Mouse (Mus musculus) ZHBTc4 (cell line): ENCODE results near the gene Cyp4f16.
"Not testable (repeated sequence)": the region's sequence is repeated elsewhere in the genome, so short reads cannot be mapped to it uniquely, and the experiment has no call there.

Experiments
- DNase-seq: peaks from one replicate; pipeline ENCODE4 v3.0.0-alpha.2; 2011; ENCODE audit warnings: low read depth, low spot score

The Cyp4f16 gene

DNA sequence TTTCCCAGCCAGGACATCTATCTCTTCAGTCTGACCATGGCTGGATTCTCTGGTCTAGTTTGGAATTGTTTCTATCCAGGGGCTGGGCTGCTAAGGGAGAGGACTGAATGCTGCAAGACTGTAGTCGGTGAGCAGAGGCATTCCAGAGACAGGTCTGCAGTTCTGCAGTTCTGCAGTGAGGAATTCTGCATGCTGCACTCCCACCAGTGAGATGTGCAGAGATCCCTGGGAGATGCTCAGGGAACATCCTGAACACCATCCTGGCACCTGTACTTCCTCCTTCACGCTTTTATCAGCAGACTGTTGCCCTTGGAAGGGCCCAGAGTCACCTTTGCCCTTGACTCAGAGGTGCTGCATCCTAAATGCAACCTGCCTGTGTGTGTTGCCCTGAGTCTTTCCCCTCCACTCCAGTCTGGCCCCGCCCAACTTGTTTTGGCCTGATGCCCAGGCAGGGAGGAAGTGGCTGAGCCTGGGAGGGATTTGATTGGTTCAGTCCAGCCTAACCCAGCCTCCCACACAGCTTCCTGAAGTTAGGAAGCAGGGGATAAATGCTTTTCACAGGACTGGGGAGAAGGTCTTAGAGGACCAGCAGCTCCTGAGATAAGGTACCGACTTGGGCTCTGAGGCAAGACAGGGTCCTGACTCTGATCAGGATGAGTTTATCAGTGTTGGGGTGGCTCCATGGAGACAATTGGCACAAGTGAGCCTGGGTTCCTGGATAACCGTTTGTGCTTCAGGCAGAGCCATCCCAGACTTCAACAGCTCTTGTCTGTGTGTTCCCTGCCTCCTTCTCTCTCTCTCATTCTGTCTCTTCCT, at the start of gene Cyp4f16:
Gene Cyp4f16, plus strand, starts transcription at position 508 of the 816 bp plus-strand sequence.
- peak; percentile 94 for DNase-seq

DNA sequence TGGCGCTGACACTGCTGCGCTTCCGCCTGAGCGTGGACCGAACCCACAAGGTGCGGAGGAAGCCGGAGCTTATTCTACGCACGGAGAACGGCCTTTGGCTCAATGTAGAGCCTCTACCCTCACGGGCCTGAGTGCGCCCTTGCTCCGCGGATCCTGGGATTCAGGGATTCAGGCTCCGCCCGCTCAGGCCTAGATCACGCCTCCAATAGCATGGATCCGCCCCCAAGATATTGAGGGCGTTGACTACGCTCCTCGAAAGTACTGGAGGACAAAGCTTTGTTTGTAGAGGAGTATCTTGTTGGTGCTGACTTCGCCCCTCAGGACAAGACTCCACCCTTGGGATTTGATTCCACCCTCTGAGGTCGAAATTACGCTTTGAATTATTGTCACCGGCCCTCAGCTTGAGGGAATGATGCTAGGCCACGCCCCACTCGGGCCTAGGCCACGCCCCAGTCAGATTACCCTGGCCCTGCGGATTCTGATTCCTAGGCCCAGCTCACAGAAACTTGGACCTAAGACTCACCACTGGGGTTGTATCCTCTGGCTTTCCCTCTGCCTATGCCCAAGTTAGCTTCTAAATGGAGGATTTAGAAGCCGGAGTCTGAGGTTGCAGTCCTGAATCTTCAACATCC, 43.9 kb upstream of the Cyp4f16 start:
- peak; percentile 94 for DNase-seq

DNA sequence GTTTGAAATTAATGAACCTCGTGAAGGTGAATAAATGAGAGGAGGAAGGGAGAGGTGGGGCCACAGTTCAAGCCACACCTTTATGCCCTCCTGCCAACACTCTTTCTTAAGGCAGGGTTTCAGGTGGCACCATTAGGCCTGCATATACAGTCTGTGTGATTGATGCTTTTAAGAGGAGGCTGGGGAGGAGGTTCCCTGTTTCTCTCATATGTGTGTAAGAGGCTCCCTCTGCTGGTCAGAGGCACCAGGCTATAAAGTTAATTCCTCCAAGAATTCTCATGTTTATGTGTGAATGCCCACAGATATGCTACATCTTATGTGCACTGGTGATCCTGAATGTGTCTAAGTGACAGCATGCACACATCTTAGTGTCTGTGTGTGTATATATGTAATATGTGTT, 41.8 kb upstream of the Cyp4f16 start:
- DNase-seq, result peak; percentile 81

DNA sequence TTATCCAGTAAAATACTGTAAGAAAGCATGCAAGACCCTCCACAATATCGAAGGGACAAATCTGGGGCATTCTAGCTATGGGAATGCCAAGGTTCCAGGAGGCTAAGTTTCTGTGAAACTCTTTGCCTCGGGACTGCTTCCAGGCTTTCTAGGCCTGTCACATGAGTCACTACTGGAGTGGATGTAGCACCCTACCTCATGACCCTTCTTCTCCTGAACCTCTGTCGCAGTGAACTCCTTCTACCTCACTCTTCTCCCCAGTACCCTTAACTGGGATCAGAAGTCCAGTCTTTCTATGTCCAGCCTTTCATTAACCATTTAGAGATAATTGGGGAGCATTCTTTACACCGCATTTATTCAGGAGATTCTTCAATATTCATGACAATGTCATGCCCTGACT, 35.8 kb upstream of the Cyp4f16 start:
- not testable (repeated sequence) for DNase-seq

DNA sequence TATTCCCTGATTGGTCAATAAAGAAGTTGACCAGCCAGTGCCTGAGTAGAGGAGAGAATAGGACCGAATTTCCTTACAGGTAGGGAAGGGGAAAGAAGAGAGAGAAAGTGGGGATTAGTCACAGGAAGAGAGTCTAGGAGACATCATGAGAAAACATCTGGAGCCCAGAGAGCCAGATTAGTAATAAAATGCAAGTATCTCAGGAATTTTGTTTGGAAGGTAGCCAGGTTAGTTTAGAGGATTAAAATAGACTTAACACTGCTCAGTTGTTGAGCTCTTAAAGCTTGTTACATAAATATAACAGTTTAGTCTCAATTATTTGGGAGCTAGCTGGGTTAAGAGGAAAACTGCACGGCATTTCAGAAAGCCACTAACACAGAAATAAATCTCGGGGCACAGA, 35.3 kb upstream of the Cyp4f16 start:
- no peak for DNase-seq

DNA sequence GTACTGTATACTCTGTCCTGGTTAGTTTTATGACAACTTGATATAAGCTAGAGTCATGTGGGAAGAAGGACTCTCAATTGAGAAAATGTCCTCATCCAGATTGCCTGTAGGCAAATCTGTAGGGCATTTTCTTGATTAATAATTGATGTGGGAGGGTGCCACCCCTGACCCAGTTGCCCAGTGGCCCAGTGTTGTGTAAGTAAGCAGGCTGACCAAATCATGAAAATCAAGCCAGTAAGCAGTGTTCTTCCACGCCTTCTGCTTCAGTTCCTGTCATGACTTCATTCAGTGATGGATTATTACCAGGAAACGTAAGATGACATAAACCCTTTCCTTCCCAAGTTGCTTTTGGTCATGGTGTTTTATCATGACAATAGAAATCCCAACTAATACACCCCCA, 33.2 kb upstream of the Cyp4f16 start:
- no peak for DNase-seq

DNA sequence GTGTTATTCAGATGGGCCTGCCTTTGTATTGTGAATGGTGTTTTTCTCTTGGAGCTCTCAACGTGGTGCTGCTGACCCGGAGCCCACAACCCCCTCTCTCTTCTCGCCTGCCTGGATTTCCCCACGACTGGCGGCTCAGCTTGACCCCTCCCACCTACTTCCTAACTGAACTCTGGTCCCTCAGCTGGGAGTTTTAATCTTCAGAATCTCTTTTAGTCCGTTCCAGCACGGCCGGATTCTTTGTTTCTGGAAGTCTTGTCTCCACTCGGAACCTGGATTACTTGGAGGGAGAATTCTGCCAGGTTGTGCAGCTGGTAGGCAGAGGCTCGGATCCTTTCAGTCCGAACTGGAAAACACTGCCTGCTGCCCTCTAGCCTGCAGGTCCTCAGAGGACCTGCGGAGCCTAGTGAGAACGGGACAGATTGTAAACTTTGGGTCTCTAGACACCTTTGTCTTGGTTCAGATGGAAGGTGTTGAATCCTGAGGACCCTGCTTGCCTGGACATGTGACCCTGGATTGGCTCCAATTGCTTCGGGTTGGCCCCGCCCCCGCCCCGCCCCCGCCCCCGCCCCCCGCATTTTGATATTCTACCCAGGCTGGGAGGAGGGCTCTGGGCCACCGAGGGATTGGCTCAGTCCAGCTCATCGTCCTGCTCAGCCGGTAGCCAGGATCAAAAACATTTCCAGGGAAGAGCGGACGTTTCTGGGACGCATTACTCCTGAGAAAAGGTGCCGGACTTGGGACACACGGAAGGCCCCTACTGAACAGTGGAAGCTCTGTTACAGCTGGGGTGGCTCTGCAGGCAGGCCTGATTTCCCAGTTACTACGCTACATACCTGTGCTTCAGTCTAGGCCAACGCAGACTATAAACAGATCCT, 30.3 kb upstream of the Cyp4f16 start, which contains the start of gene Cyp4f17:
Gene Cyp4f17, plus strand, starts transcription at position 200 of the 878 bp plus-strand sequence.
- DNase-seq, result peak; percentile 76

DNA sequence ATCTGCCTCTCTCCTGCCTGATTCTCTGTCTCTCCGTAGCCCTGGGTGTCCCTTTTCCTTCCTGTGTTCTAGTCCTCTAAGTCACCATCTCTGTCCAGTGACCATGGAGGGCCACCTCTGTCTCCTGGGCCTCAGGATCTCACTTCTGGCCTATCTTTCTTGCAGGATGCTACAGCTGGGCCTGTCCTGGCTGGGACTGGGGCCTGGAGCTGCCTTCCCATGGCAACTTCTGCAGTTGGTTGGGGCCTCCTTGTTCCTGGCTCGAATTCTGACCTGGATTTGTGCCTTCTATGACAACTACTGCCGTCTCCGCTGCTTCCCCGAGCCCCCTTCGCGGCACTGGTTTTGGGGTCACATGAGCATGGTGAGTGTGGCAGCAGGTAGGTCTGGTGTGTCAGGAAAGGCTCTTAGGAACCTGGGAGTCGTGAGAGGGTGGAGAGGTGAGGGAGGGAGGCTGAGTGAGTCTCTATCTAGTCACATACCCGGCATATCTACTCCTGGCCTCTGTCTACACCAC, 29.6 kb upstream of the Cyp4f16 start:
- no peak for DNase-seq

DNA sequence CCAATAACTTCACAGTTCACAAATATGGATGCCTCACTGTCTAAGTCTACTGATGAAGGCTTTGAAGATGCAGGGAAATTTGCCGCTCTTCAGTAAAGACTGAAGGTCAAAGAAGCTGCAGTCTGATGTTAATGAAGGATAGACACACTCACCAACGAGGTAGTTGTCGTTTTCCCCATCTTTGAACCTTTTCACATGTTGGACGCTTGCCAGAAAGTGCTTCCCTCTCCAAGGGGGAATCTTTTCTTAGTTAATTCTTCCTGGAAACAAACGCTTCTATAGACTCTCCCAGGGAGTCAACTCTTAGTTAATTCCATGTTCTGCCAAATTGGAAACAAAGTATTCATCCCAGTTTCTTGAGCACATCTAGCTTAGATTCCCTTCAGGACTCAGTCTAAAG, 20.2 kb upstream of the Cyp4f16 start:
- DNase-seq, result peak; percentile 66

DNA sequence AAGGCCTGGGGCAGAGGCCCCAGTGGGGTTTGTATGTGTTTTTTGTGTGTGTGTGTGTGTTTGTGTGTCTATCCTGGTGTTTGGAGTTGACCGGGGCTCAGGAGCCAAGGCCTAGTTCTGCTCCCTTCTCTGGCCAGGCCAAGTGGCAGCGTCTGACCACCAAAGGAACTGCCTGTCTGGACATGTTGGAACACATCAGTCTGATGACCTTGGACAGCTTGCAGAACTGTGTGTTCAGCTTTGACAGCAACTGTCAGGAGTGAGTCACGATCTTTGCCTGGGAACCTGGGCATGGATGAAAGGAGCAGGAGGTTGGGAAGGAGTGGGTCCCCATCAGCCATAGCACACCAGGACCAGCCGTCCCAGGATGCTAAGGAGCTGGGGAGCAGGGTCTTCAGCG, 14.4 kb upstream of the Cyp4f16 start:
- no peak for DNase-seq

DNA sequence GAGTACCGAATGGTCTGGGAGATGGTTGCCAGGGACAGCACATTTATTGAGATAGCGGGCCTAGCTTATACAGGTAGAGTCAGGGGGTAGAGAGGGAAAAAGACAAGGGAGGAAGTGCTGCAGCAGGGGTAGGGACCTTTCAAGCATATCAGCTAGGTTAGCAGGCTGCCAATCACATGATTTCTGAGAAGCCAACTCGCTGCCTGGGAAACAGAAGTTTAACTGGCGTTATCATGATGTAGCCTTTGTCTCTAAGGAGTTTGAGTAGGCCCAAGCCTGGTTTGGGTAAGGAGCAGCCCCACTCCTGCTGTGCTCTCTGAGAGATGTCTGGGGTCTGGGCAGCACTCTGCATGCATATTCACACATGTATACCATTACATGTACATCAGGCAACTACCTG, 14.0 kb upstream of the Cyp4f16 start:
- no peak for DNase-seq

DNA sequence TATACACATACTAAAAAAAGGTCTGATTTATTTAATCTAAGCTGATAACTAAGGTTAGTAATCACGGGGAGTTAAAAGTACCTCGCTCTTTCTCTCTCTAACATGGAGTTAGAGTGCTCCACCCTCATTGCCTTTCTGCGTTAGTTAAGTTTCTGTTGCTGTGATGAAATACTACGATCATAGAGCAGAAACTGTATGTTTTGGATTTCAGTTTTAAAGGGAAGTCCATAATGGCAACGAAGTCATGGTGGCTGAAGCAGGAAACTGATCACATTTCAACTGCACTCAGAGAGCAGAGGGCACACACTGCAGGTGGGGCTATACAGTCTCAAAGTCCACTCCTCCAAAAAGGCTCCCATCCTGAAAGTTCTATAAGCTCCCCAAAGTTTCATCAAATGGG, 13.5 kb upstream of the Cyp4f16 start:
- no peak for DNase-seq

DNA sequence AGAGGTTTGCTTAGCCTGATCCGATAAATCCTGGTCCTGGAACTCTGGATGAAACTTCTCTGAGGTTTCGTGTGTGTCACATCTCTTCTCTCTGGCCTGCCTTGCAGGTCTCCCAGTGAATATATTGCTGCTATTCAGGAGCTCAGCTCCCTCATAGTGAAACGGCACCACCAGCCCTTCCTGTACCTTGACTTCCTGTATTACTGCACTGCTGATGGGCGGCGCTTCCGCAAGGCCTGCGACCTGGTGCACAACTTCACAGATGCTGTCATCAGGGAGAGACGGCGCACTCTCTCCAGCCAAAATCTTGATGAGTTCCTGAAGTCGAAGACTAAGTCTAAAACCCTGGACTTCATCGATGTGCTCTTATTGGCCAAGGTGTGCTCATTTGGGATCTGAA, 12.5 kb upstream of the Cyp4f16 start:
- DNase-seq, result no peak

DNA sequence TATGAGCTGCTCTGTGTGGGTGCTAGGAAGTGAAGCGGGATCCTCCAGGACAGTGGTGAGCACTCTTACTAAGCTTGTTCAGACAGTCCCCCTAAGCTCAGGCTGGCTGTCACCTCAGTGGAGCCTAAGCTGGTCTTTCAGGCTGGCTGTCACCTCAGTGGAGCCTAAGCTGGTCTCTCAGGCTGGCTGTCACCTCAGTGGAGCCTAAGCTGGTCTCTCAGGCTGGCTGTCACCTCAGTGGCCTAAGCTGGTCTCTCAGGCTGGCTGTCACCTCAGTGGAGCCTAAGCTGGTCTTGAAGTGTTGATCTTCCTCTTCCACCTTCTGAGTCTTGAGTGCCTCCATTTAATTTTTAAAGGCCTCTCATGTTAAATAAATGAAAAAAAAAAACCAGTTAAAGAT, 10.0 kb upstream of the Cyp4f16 start:
- DNase-seq, result not testable (repeated sequence)

DNA sequence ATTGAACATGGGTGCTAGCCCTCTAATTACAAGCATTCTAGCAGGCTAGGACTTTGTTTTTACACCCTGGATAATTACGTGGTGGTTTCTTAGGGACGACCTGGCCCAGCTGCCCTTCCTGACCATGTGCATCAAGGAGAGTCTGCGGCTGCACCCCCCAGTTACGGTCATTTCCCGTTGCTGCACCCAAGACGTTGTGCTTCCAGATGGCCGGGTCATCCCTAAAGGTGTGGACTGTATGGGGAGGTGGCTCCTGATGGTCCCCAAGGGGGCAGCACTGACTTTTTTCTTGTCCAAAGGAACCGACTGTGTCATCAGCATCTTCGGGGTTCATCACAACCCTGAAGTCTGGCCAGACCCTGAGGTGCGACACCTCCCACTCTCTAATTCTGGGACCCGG, 8.6 kb upstream of the Cyp4f16 start:
- no peak for DNase-seq

DNA sequence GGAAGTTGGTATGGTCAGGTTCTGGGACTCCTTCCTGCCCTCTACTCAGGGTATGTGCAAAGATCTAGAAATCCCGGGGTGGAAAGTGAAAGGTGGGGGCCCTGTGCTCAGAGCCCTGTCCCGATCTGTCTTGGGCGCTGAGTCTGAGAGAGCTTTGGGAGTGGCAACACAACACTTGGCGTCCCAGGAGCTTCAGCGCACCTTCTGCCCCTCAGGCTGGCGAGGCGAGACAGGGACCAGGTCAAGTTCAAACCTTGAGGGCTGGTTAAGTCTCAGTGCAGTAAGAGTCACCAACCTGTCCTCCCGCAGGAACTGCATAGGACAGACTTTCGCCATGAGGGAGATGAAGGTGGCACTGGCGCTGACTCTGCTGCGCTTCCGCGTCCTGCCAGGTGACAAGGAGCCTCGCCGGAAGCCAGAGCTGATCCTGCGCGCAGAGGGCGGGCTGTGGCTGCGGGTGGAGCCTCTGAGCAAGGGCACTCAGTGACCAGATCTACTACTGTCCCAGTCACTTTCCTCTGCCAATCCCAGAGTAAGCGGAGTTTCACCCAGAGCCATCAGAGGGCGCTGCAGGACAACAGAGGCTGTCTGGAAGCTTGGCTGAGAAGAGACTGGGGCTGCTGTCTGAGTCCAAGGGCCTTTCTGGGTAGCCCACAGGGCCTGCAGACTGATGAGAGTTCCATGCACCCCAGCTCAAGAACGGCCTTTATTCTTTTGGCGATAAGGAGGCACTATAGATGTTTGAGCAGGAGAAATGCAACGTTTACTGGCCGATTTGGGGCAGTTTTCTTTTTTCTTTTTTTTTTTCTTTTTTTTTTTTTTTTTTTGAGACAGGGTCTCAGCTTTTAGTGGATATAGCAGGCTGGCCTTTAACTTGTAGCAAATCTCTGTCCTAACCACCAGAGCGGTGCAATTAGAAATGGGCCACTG, 7.7 kb upstream of the Cyp4f16 start:
- DNase-seq, result peak; percentile 89

DNA sequence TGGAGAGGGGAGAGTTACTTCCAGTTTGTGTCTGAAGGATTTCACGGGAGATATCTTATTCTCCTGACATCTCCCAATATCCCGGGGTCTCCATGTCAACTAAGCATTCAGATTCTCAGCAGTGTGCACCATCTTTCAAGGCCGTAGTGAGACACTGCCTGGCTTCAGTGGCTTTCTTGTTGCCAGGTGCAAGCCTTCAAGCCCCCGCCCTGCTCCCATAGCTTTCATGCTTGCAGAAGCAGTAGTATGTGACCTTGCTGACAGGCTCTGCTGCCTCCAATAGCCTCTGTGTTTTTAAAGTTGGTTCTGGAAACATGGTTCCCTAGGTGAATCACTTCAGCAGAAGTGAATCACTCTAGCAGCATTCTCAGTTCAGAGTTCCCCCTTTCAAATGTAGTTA, 4.0 kb upstream of the Cyp4f16 start:
- DNase-seq, result not testable (repeated sequence)

DNA sequence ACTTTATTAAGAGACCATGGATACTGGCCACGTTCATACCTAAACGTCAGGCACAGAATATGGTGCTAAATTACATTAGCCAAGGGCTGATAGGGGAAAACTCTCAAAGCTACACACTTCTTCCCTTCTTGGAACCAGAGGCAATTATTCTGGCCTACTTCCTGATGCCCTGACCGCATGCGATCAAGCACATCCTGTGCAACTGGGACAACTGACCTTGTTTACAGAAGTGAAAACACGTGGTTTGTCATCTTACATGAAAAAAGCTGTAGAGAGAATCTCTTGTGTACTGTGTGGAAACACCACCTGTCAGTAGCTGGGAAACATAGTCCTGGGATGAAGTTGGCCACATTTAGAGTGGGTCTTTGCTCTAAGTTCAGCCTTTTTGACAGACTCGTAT, 2.3 kb upstream of the Cyp4f16 start:
- no peak for DNase-seq

DNA sequence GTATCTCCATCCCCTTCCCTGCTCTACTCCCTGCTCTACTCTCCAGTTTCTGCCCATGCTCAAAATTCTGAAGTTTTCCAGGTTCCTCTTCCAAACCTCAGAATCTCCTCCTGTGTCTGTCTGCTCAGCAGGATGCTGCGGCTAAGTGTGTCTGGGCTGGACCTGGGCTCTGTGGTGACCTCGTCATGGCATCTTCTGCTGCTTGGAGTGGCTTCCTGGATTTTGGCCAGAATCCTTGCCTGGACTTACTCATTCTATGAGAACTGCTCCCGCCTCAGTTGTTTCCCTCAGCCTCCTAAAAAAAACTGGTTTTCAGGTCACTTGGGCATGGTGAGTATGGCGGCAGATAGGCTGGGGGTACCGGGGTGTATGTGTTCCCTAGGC, 501 bp downstream of the Cyp4f16 start:
- DNase-seq, result no peak

DNA sequence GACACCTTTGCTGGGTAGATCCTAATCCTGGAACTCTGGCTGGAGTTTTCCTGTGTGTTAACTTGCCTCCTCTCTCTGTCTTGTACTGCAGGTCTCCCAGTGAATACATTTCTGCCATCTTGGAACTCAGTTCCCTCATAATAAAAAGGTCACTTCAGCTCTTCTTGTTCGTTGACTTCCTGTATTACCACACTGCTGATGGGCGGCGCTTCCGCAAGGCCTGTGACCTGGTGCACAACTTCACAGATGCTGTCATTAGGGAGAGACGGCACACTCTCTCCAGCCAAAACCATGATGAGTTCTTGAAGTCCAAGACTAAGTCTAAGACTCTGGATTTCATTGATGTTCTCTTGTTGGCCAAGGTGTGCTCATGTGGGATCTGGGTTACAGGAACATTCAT, 8.4 kb downstream of the Cyp4f16 start:
- not testable (repeated sequence) for DNase-seq

DNA sequence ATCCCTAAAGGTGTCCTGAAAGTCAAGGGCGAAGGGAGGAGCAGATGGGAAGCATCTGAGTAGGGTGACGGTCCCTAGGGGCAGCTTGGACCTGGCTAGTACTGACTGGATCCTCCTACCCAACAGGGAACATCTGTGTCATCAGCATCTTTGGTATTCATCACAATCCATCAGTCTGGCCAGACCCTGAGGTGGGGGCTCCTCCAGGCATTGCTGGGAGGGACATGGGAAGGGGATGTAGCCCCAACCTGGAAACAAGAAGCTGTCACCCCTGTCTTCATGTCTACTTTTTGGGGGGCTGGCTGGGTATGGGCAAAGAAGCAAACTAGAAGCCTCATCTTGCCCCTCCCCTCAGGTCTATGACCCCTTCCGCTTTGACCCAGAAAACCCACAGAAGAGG, 14.0 kb downstream of the Cyp4f16 start:
- DNase-seq, result not testable (repeated sequence)
